Mouse (Mus musculus) liver, embryonic 14.5 days (tissue): ENCODE data around the gene Bicral.

Experiments used
- CTCF ChIP-seq: IDR thresholded peaks from 2 replicates; pipeline ENCODE4 v1.5.1; 2016; ENCODE audit warnings: antibody characterized with exemption, low read depth, control low read depth
- EP300 ChIP-seq: IDR thresholded peaks from 2 replicates; pipeline ENCODE4 v1.6.1; 2016; ENCODE audit warnings: antibody characterized with exemption, low read depth

DNA sequence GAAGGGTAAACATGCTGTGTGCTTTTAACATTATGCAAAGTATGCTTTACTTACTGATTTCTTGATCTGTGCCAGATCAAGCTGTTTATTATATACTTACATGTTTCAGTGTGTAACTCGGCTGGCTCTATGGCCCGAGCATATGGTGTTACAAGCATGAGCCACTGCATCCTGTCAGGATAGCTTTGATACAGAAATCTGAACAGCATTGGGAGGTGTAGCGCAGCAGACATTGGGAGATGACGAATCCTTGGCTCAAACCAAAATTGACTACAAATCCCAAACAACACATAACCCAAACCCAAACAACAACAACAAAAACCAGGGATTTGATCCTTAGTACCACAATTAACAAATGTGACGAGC lies 86.3 kb downstream of the Bicral start:
- TF ChIP-seq EP300 = no peak
- TF ChIP-seq CTCF = no peak
